Mouse (Mus musculus) hindbrain, postnatal 0 days (tissue): ENCODE data around the gene Megf6. TPM values are rescaled to one million over a fixed set of nuclear protein-coding genes. Genes with fewer than 3 reads are reported as not detected.

Source experiments
- ATAC-seq: fragments of 200-750 bp; cut with Nextera tagmentation; 2 replicates; pipeline ENCODE4 v1.8.0; 2017; ENCODE audit warnings: mild to moderate bottlenecking, moderate TSS enrichment, moderate library complexity
- DNase-seq: peaks from one replicate; pipeline ENCODE4 v3.0.0-alpha.2; 2015; ENCODE audit warnings: low spot score
- H3K27ac ChIP-seq: fragments of 300-500 bp; sonication (generic); 2 replicates; pipeline ENCODE4 v1.5.1; 2014; ENCODE audit warnings: mild to moderate bottlenecking
- H3K27me3 ChIP-seq: fragments of 300-500 bp; sonication (generic); 2 replicates; pipeline ENCODE4 v1.6.1; 2014; ENCODE audit warnings: low read length, mixed read lengths; ENCODE audit not compliant: insufficient read depth
- H3K36me3 ChIP-seq: fragments of 300-500 bp; sonication (generic); 2 replicates; pipeline ENCODE4 v1.6.1; 2014; ENCODE audit warnings: low read length, mixed read lengths; ENCODE audit not compliant: insufficient read depth
- H3K4me1 ChIP-seq: fragments of 300-500 bp; sonication (generic); 2 replicates; pipeline ENCODE4 v1.6.1; 2014; ENCODE audit warnings: antibody characterized with exemption, low read length, mixed read lengths; ENCODE audit not compliant: insufficient read depth
- H3K4me2 ChIP-seq: fragments of 300-500 bp; sonication (generic); 2 replicates; pipeline ENCODE4 v1.6.1; 2014; ENCODE audit warnings: low read depth, mild to moderate bottlenecking, low read length, moderate library complexity, mixed read lengths
- H3K4me3 ChIP-seq: fragments of 300-500 bp; sonication (generic); 2 replicates; pipeline ENCODE4 v1.5.1; 2014; ENCODE audit warnings: low read length
- H3K9ac ChIP-seq: fragments of 300-500 bp; sonication (generic); replicated peaks from 2 replicates; pipeline ENCODE4 v1.6.1; 2014; ENCODE audit warnings: mild to moderate bottlenecking, low read length, moderate library complexity, mixed read lengths
- H3K9me3 ChIP-seq: fragments of 300-500 bp; sonication (generic); 2 replicates; pipeline ENCODE4 v1.6.1; 2016; ENCODE audit warnings: low read length, mixed read lengths
- CTCF ChIP-seq: IDR thresholded peaks from 2 replicates; pipeline ENCODE4 v1.5.1; 2016; ENCODE audit warnings: antibody characterized with exemption, control low read depth, low read depth
- WGBS: fragments of 180-500 bp; shearing (Covaris S2); extraction: QIAGEN DNeasy Blood & Tissue Kit; methylation state at CpG from one replicate; pipeline ENCODE4 v1.1.7; 2014; 5-methylcytosine and 5-hydroxymethylcytosine counted together
- polyA plus RNA-seq: library from polyadenylated mRNA; unstranded; fragments of >200 nt; fragmentation: Nextera tagmentation; extraction: Ambion mirVana; gene quantifications from 2 replicates; pipeline ENCODE4 v1.2.1, GENCODE M21; 2015
- total RNA-seq: library from RNA; depleted of rRNA; stranded (reverse); fragments of >200 nt; gene quantifications from 2 replicates; pipeline ENCODE4 v1.2.3, GENCODE M21; 2014

The Megf6 gene
- total and polyA plus RNA-seq, 2 experiments from 2014 or later, result 7.0 to 40.5 TPM

- WGBS, result 93% methylated on average over 14 of the region's 14 CpGs
- Histone ChIP-seq H3K4me3 (no peak overlapping the region), H3K9me3 (no peaks in the 10 kb centered on the region), H3K4me2 (no peak overlapping the region), H3K27ac (no peak overlapping the region), H3K4me1 (peaks cover 12% of the 10 kb centered on the region), H3K36me3 (peaks cover 39% of the 10 kb centered on the region; the same call in 1 of the 2 replicates), H3K9ac (no peak overlapping the region), H3K27me3 (no peaks in the 10 kb centered on the region)
- ATAC-seq (no peak), DNase-seq (no peak)
- no peak for TF ChIP-seq CTCF
Measured at GRCm38 (mm10) chr4:154157970-154158662, 12.4 kb upstream of the Megf6 start.

- TF ChIP-seq CTCF, result peak; percentile 100
- no peaks in the 10 kb centered on the region for H3K9me3 ChIP-seq
- H3K27ac ChIP-seq, result no peak overlapping the region
- no peak overlapping the region for H3K4me3 ChIP-seq
- 17% methylated on average over 6 of the region's 6 CpGs for WGBS
- H3K4me2 ChIP-seq, result peak overlapping the region; percentile 84
- ATAC-seq (peak; percentile 50; the same call in 1 of the 2 replicates), DNase-seq (peak; percentile 88)
- no peaks in the 10 kb centered on the region for H3K27me3 ChIP-seq
- peaks cover 35% of the 10 kb centered on the region; the same call in 1 of the 2 replicates for H3K36me3 ChIP-seq
- peaks cover 12% of the 10 kb centered on the region for H3K4me1 ChIP-seq
- H3K9ac ChIP-seq, result no peak overlapping the region
Measured at GRCm38 (mm10) chr4:154159002-154159401, 11.5 kb upstream of the Megf6 start.

GRCm38 (mm10) chr4:154159961-154160537 lies 10.5 kb upstream of the Megf6 start:
- 2% methylated on average over 39 of the region's 47 CpGs for WGBS
- Histone ChIP-seq H3K27me3 (no peaks in the 10 kb centered on the region), H3K36me3 (peaks cover 30% of the 10 kb centered on the region; the same call in 1 of the 2 replicates), H3K9ac (peak overlapping the region; percentile 78), H3K9me3 (no peaks in the 10 kb centered on the region), H3K4me1 (peaks cover 12% of the 10 kb centered on the region), H3K4me3 (peak overlapping the region; percentile 71), H3K4me2 (peak overlapping the region; percentile 84), H3K27ac (peak overlapping the region; percentile 81)
- peak; percentile 42 for DNase-seq
- ATAC-seq, result peak; percentile 62
- no peak for TF ChIP-seq CTCF

- under 1% methylated on average over 70 of the region's 75 CpGs for WGBS
- Histone ChIP-seq H3K4me1 (peaks cover 12% of the 10 kb centered on the region), H3K27me3 (no peaks in the 10 kb centered on the region), H3K36me3 (peaks cover 28% of the 10 kb centered on the region; the same call in 1 of the 2 replicates), H3K27ac (peak within 1 kb of the TSS; percentile 81), H3K4me3 (peak within 1 kb of the TSS; percentile 71), H3K9me3 (no peaks in the 10 kb centered on the region), H3K9ac (peak within 1 kb of the TSS; percentile 78), H3K4me2 (peak within 1 kb of the TSS; percentile 93)
- peak; percentile 97 for ATAC-seq
- DNase-seq, result peak; percentile 98
- TF ChIP-seq CTCF, result no peak
Measured at GRCm38 (mm10) chr4:154160538-154161390, 9.8 kb upstream of the Megf6 start, which contains the start of gene Tprgl. Gene Tprgl, minus strand, starts transcription at chr4:154160666.

GRCm38 (mm10) chr4:154163296-154163695 lies 7.2 kb upstream of the Megf6 start:
- Histone ChIP-seq H3K4me3 (no peak overlapping the region), H3K36me3 (peaks cover 3% of the 10 kb centered on the region; the same call in 1 of the 2 replicates), H3K4me1 (peaks cover 12% of the 10 kb centered on the region), H3K4me2 (no peak overlapping the region), H3K27ac (no peak overlapping the region), H3K27me3 (no peaks in the 10 kb centered on the region), H3K9ac (no peak overlapping the region), H3K9me3 (no peaks in the 10 kb centered on the region)
- peak; percentile 88 for TF ChIP-seq CTCF
- WGBS, result 25% methylated on average over 7 of the region's 7 CpGs
- ATAC-seq (no peak), DNase-seq (peak; percentile 88)

- Histone ChIP-seq H3K27me3 (peaks cover 22% of the 10 kb centered on the region; the same call in 1 of the 2 replicates), H3K27ac (no peak overlapping the region), H3K9ac (no peak overlapping the region), H3K4me2 (no peak overlapping the region), H3K4me1 (peaks cover 5% of the 10 kb centered on the region; the same call in 1 of the 2 replicates), H3K36me3 (no peaks in the 10 kb centered on the region), H3K4me3 (no peak overlapping the region), H3K9me3 (no peaks in the 10 kb centered on the region)
- DNase-seq, result peak; percentile 66
- peak; percentile 74 for TF ChIP-seq CTCF
- 22% methylated on average over 5 of the region's 5 CpGs for WGBS
- ATAC-seq, result no peak
Measured at GRCm38 (mm10) chr4:154167053-154167452, 3.5 kb upstream of the Megf6 start.
